Comparison of ENCODE assay signal across 9 mouse cellular contexts in genomic region chr3:150610681-150611101, GRCm38 (mm10).
DNase-seq lines count a peak whose midpoint lies in the region; ATAC-seq and TF ChIP-seq lines count a peak whose summit lies in the region.
"Had no signal": no experiment of that assay in that cellular context is flagged by ENCODE, and none has a peak within 500 bp of the region (broad histone marks: within the 10 kb centered on the region; RNA-seq: fewer than 3 reads in every experiment).

No protein-coding gene starts in this region.

- no peaks in the 10 kb centered on the region for H3K4me1 ChIP-seq in midbrain, embryonic 14.5 days (ENCODE audit: control insufficient read depth, insufficient read depth, low read length)
- no peaks in the 10 kb centered on the region for H3K4me1 ChIP-seq in midbrain, embryonic 11.5 days (ENCODE audit: control insufficient read depth, insufficient read depth, low read length)
- H3K4me1 ChIP-seq in embryonic facial prominence, embryonic 10.5 days = peaks cover 6% of the 10 kb centered on the region; the same call in 1 of the 2 replicates
- H3K4me1 ChIP-seq in lung, embryonic 14.5 days (ENCODE audit: insufficient read depth) = no peaks in the 10 kb centered on the region
- H3K4me1 ChIP-seq in stomach, embryonic 14.5 days (ENCODE audit: control insufficient read depth, insufficient read depth, low read length) = peaks cover 14% of the 10 kb centered on the region; the same call in 1 of the 2 replicates
- H3K4me1 ChIP-seq: neural tube, embryonic 12.5 days had no signal

- no peaks in the 10 kb centered on the region for H3K27me3 ChIP-seq in midbrain, embryonic 14.5 days (ENCODE audit: control insufficient read depth, insufficient read depth, low read length)
- H3K27me3 ChIP-seq in midbrain, embryonic 11.5 days (ENCODE audit: control insufficient read depth, insufficient read depth, low read length) = no peaks in the 10 kb centered on the region
- no peaks in the 10 kb centered on the region for H3K27me3 ChIP-seq in embryonic facial prominence, embryonic 10.5 days (replicated peaks; ENCODE audit: low read depth, poor library complexity, severe bottlenecking)
- H3K27me3 ChIP-seq in lung, embryonic 14.5 days (ENCODE audit: insufficient read depth, low read length) = no peaks in the 10 kb centered on the region
- H3K27me3 ChIP-seq in stomach, embryonic 14.5 days (ENCODE audit: control insufficient read depth, insufficient read depth, low read length) = no peaks in the 10 kb centered on the region
- H3K27me3 ChIP-seq: neural tube, embryonic 12.5 days had no signal

- TF ChIP-seq CTCF in lung, embryonic 14.5 days (IDR thresholded peaks at IDR 0.05; ENCODE audit: low read depth) = no peak

- peak; percentile 38 for DNase-seq in midbrain, embryonic 14.5 days
- no peak for DNase-seq in midbrain, embryonic 11.5 days (ENCODE audit: low spot score, missing footprints)
- DNase-seq in embryonic facial prominence, embryonic 10.5 days (ENCODE audit: low spot score) = peak; percentile 20
- DNase-seq in heart, adult 8-10 months (ENCODE audit: low spot score) = peak; percentile 41
- DNase-seq in layer of hippocampus, adult 8-10 months (ENCODE audit: low spot score in 2 of 2) = peak; percentile 32 to 51
- peak; percentile 98 for DNase-seq in lung, embryonic 14.5 days
- DNase-seq in thymus, postnatal 14 days = no peak

- no peak overlapping the region for H3K4me2 ChIP-seq in midbrain, embryonic 14.5 days (ENCODE audit: low read length)
- no peak overlapping the region for H3K4me2 ChIP-seq in midbrain, embryonic 11.5 days
- H3K4me2 ChIP-seq in lung, embryonic 14.5 days = peak overlapping the region; percentile 37
- H3K4me2 ChIP-seq in stomach, embryonic 14.5 days (replicated peaks; ENCODE audit: low read depth, low read length) = peak overlapping the region; percentile 16; the same call in 1 of the 2 replicates
- H3K4me2 ChIP-seq: neural tube, embryonic 12.5 days had no signal

- no peak overlapping the region for H3K27ac ChIP-seq in midbrain, embryonic 14.5 days (replicated peaks; ENCODE audit: low read depth, low read length)
- H3K27ac ChIP-seq in midbrain, embryonic 11.5 days (ENCODE audit: low read depth, low read length) = no peak overlapping the region
- H3K27ac ChIP-seq in embryonic facial prominence, embryonic 10.5 days (replicated peaks) = no peak overlapping the region
- peak overlapping the region; percentile 92 for H3K27ac ChIP-seq in lung, embryonic 14.5 days (ENCODE audit: low read depth)
- H3K27ac ChIP-seq in stomach, embryonic 14.5 days (ENCODE audit: low read length) = peak overlapping the region; percentile 84
- H3K27ac ChIP-seq: neural tube, embryonic 12.5 days had no signal

- no peaks in the 10 kb centered on the region for H3K9me3 ChIP-seq in midbrain, embryonic 14.5 days (ENCODE audit: control insufficient read depth, low read length)
- no peaks in the 10 kb centered on the region for H3K9me3 ChIP-seq in midbrain, embryonic 11.5 days (ENCODE audit: control insufficient read depth, low read length)
- no peaks in the 10 kb centered on the region for H3K9me3 ChIP-seq in embryonic facial prominence, embryonic 10.5 days
- no peaks in the 10 kb centered on the region for H3K9me3 ChIP-seq in lung, embryonic 14.5 days (ENCODE audit: low read depth, low read length)
- no peaks in the 10 kb centered on the region for H3K9me3 ChIP-seq in stomach, embryonic 14.5 days (ENCODE audit: control insufficient read depth, low read depth, low read length)
- H3K9me3 ChIP-seq: neural tube, embryonic 12.5 days had no signal

- 87% methylated on average over 15 of the region's 15 CpGs for WGBS in midbrain, embryonic 14.5 days
- 87% methylated on average over 15 of the region's 15 CpGs for WGBS in midbrain, embryonic 11.5 days
- WGBS in embryonic facial prominence, embryonic 10.5 days = 73% methylated on average over 15 of the region's 15 CpGs
- 36% methylated on average over 15 of the region's 15 CpGs for WGBS in lung, embryonic 14.5 days
- WGBS in stomach, embryonic 14.5 days = 40% methylated on average over 15 of the region's 15 CpGs

- H3K36me3 ChIP-seq in midbrain, embryonic 14.5 days (ENCODE audit: control insufficient read depth, insufficient read depth, low read length) = no peaks in the 10 kb centered on the region
- H3K36me3 ChIP-seq in midbrain, embryonic 11.5 days (ENCODE audit: control insufficient read depth, insufficient read depth, low read length) = no peaks in the 10 kb centered on the region
- no peaks in the 10 kb centered on the region for H3K36me3 ChIP-seq in embryonic facial prominence, embryonic 10.5 days (replicated peaks)
- no peaks in the 10 kb centered on the region for H3K36me3 ChIP-seq in lung, embryonic 14.5 days (ENCODE audit: insufficient read depth)
- H3K36me3 ChIP-seq in stomach, embryonic 14.5 days (ENCODE audit: control insufficient read depth, insufficient read depth, low read length) = no peaks in the 10 kb centered on the region
- H3K36me3 ChIP-seq: neural tube, embryonic 12.5 days had no signal

- H3K9ac ChIP-seq in midbrain, embryonic 14.5 days (replicated peaks; ENCODE audit: low read length) = no peak overlapping the region
- no peak overlapping the region for H3K9ac ChIP-seq in midbrain, embryonic 11.5 days (ENCODE audit: low read length)
- no peak overlapping the region for H3K9ac ChIP-seq in lung, embryonic 14.5 days
- H3K9ac ChIP-seq in stomach, embryonic 14.5 days (replicated peaks; ENCODE audit: low read depth, low read length) = no peak overlapping the region
- H3K9ac ChIP-seq: neural tube, embryonic 12.5 days had no signal

- ATAC-seq in midbrain, embryonic 14.5 days (ENCODE audit: low FRiP score, low TSS enrichment) = no peak
- ATAC-seq in midbrain, embryonic 11.5 days (ENCODE audit: low FRiP score) = no peak
- ATAC-seq in lung, embryonic 14.5 days (ENCODE audit: insufficient read depth) = peak; percentile 98
- ATAC-seq in stomach, embryonic 14.5 days (ENCODE audit: insufficient number of reproducible peaks, insufficient read depth, low FRiP score, low read depth) = peak; percentile 87; the same call in 1 of the 2 replicates

- no peak overlapping the region for H3K4me3 ChIP-seq in midbrain, embryonic 14.5 days (replicated peaks; ENCODE audit: low read depth, low read length)
- H3K4me3 ChIP-seq in midbrain, embryonic 11.5 days (ENCODE audit: low read depth, low read length) = no peak overlapping the region
- H3K4me3 ChIP-seq in embryonic facial prominence, embryonic 10.5 days = no peak overlapping the region
- no peak overlapping the region for H3K4me3 ChIP-seq in lung, embryonic 14.5 days (ENCODE audit: low read depth, low read length)
- H3K4me3 ChIP-seq in stomach, embryonic 14.5 days (ENCODE audit: low read depth, low read length) = no peak overlapping the region
- H3K4me3 ChIP-seq: neural tube, embryonic 12.5 days had no signal

Comparison
In these comparisons a context has a peak if more than half of its experiments do, and no peak if none do; other contexts are left out.
1. DNase-seq: peak in midbrain, embryonic 14.5 days (single experiment), embryonic facial prominence, embryonic 10.5 days (single experiment), heart, adult 8-10 months (single experiment), layer of hippocampus, adult 8-10 months (2 of 2) and lung, embryonic 14.5 days (single experiment); none in midbrain, embryonic 11.5 days (single experiment) and thymus, postnatal 14 days (single experiment).
2. ATAC-seq: peak in lung, embryonic 14.5 days (single experiment) and stomach, embryonic 14.5 days (single experiment); none in midbrain, embryonic 14.5 days (single experiment) and midbrain, embryonic 11.5 days (single experiment).
3. H3K27ac ChIP-seq: peak in lung, embryonic 14.5 days (single experiment) and stomach, embryonic 14.5 days (single experiment); none in midbrain, embryonic 14.5 days (single experiment), midbrain, embryonic 11.5 days (single experiment) and embryonic facial prominence, embryonic 10.5 days (single experiment).
4. H3K4me2 ChIP-seq: peak in lung, embryonic 14.5 days (single experiment) and stomach, embryonic 14.5 days (single experiment); none in midbrain, embryonic 14.5 days (single experiment) and midbrain, embryonic 11.5 days (single experiment).